25 mouse cellular contexts compared by ENCODE assay signal in the genomic region with DNA sequence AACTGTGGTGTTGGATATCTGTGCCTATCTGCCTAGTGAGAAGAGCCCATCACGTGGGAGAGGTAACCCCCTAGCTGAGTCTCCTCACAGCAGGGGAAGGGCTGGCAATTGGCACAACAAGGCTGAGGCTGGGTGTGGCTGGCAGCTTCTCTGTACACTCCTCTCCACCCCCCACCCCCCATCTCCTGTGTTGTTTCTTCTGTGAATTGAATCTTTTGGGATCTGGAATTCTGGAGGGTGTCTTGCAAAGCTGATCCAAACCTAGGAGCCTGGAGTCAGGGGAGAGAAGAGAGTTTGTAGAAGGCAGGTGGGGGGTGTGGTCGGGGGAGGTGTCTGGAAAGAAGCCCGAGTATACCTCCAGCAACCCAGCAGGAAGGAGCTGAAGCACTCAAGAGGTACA. TPM values are rescaled to one million over a fixed set of nuclear protein-coding genes. Genes with fewer than 3 reads are reported as not detected.
DNase-seq lines count a peak whose midpoint lies in the region; ATAC-seq lines count a peak whose summit lies in the region.
"Had no signal": no experiment of that assay in that cellular context is flagged by ENCODE, and none has a peak within 500 bp of the region (broad histone marks: within the 10 kb centered on the region; RNA-seq: fewer than 3 reads in every experiment).

No protein-coding gene starts in this region.

- DNase-seq in embryonic facial prominence, embryonic 14.5 days (ENCODE audit: low spot score): peak; percentile 35
- no peak for DNase-seq in embryonic facial prominence, embryonic 10.5 days (ENCODE audit: low spot score)
- no peak for DNase-seq in heart, adult 9 months (ENCODE audit: low spot score in 2 of 2)
- DNase-seq in left cerebral cortex, postnatal 14 days (ENCODE audit: low spot score in 2 of 2): no peak
- DNase-seq in hindbrain, embryonic 11.5 days (ENCODE audit: low spot score): no peak
- DNase-seq: adrenal gland, adult 2 months; B cell, adult 2 months; cerebellum, adult 11-12 months; cerebellum, adult 9-10 months; cerebellum, postnatal 25 days; gastrocnemius, adult 2 months; gastrocnemius, postnatal 25 days; heart, postnatal 14 days; kidney, adult 2 months had no signal

- H3K36me3 ChIP-seq in embryonic facial prominence, embryonic 14.5 days (ENCODE audit: control insufficient read depth, insufficient read depth, low read length): no peaks in the 10 kb centered on the region
- H3K36me3 ChIP-seq in embryonic facial prominence, embryonic 10.5 days (replicated peaks): no peaks in the 10 kb centered on the region
- H3K36me3 ChIP-seq in heart, embryonic 14.5 days (ENCODE audit: control insufficient read depth, insufficient read depth, low read length): no peaks in the 10 kb centered on the region
- no peaks in the 10 kb centered on the region for H3K36me3 ChIP-seq in stomach, embryonic 15.5 days
- no peaks in the 10 kb centered on the region for H3K36me3 ChIP-seq in hindbrain, embryonic 11.5 days (ENCODE audit: control insufficient read depth, insufficient read depth, low read length)
- H3K36me3 ChIP-seq: embryonic facial prominence, embryonic 15.5 days; forebrain, embryonic 10.5 days; heart, embryonic 15.5 days; hindbrain, embryonic 10.5 days; hindbrain, embryonic 15.5 days had no signal

- H3K4me2 ChIP-seq in embryonic facial prominence, embryonic 14.5 days (ENCODE audit: low read depth, low read length): no peak overlapping the region
- H3K4me2 ChIP-seq in heart, embryonic 14.5 days (ENCODE audit: low read length): no peak overlapping the region
- no peak overlapping the region for H3K4me2 ChIP-seq in stomach, embryonic 15.5 days
- H3K4me2 ChIP-seq in hindbrain, embryonic 11.5 days (replicated peaks; ENCODE audit: low read depth, low read length): no peak overlapping the region
- H3K4me2 ChIP-seq: embryonic facial prominence, embryonic 15.5 days; heart, embryonic 15.5 days; hindbrain, embryonic 15.5 days had no signal

- H3K4me1 ChIP-seq in embryonic facial prominence, embryonic 14.5 days (ENCODE audit: control insufficient read depth, insufficient read depth, low read length): peaks cover 20% of the 10 kb centered on the region
- H3K4me1 ChIP-seq in embryonic facial prominence, embryonic 10.5 days: peaks cover 21% of the 10 kb centered on the region
- peaks cover 15 to 27% of the 10 kb centered on the region in 2 experiments for H3K4me1 ChIP-seq in heart, embryonic 14.5 days (ENCODE audit: control insufficient read depth in 2 of 2, insufficient read depth in 2 of 2, low read length in 2 of 2)
- H3K4me1 ChIP-seq in stomach, embryonic 15.5 days: peaks cover 12% of the 10 kb centered on the region; the same call in 1 of the 2 replicates
- no peaks in the 10 kb centered on the region for H3K4me1 ChIP-seq in hindbrain, embryonic 11.5 days (replicated peaks; ENCODE audit: control insufficient read depth, insufficient read depth, low read length)
- H3K4me1 ChIP-seq: hindbrain, embryonic 15.5 days had no signal

- no peak overlapping the region for H3K4me3 ChIP-seq in embryonic facial prominence, embryonic 14.5 days (ENCODE audit: low read depth, low read length)
- no peak overlapping the region for H3K4me3 ChIP-seq in embryonic facial prominence, embryonic 10.5 days
- no peak overlapping the region for H3K4me3 ChIP-seq in heart, embryonic 14.5 days (ENCODE audit: control insufficient read depth in 1 of 2, insufficient read depth in 1 of 2, low read depth in 1 of 2, low read length in 2 of 2)
- no peak overlapping the region for H3K4me3 ChIP-seq in stomach, embryonic 15.5 days (replicated peaks)
- H3K4me3 ChIP-seq in hindbrain, embryonic 11.5 days (ENCODE audit: low read depth, low read length): no peak overlapping the region
- H3K4me3 ChIP-seq: embryonic facial prominence, embryonic 15.5 days; erythroblast, embryonic 14.5 days; forebrain, embryonic 10.5 days; gastrocnemius, adult 2 months; heart, embryonic 15.5 days; hindbrain, embryonic 10.5 days; hindbrain, embryonic 15.5 days had no signal

- no peak overlapping the region for H3K9ac ChIP-seq in embryonic facial prominence, embryonic 14.5 days (ENCODE audit: low read depth, low read length)
- H3K9ac ChIP-seq in heart, embryonic 14.5 days (ENCODE audit: low read length): peak overlapping the region; percentile 5; the same call in 1 of the 2 replicates
- no peak overlapping the region for H3K9ac ChIP-seq in stomach, embryonic 15.5 days
- H3K9ac ChIP-seq in hindbrain, embryonic 11.5 days (ENCODE audit: low read depth, low read length): no peak overlapping the region
- H3K9ac ChIP-seq: embryonic facial prominence, embryonic 15.5 days; heart, embryonic 15.5 days; hindbrain, embryonic 15.5 days had no signal

- intact Hi-C loops in left cerebral cortex, postnatal 14 days (cut with DNase I): no loop called here

- no peaks in the 10 kb centered on the region for H3K9me3 ChIP-seq in embryonic facial prominence, embryonic 14.5 days (ENCODE audit: control insufficient read depth, low read length)
- H3K9me3 ChIP-seq in embryonic facial prominence, embryonic 10.5 days: no peaks in the 10 kb centered on the region
- no peaks in the 10 kb centered on the region for H3K9me3 ChIP-seq in heart, embryonic 14.5 days (ENCODE audit: control insufficient read depth, low read length)
- H3K9me3 ChIP-seq in stomach, embryonic 15.5 days: no peaks in the 10 kb centered on the region
- no peaks in the 10 kb centered on the region for H3K9me3 ChIP-seq in hindbrain, embryonic 11.5 days (ENCODE audit: control insufficient read depth, low read length)
- H3K9me3 ChIP-seq: embryonic facial prominence, embryonic 15.5 days; forebrain, embryonic 10.5 days; heart, embryonic 15.5 days; hindbrain, embryonic 10.5 days; hindbrain, embryonic 15.5 days had no signal

- H3K27ac ChIP-seq in embryonic facial prominence, embryonic 14.5 days (replicated peaks; ENCODE audit: low read depth, low read length): no peak overlapping the region
- H3K27ac ChIP-seq in embryonic facial prominence, embryonic 10.5 days (replicated peaks): no peak overlapping the region
- no peak overlapping the region for H3K27ac ChIP-seq in heart, embryonic 14.5 days (replicated peaks in 1 of 2; ENCODE audit: control insufficient read depth in 1 of 2, insufficient read depth in 1 of 2, low read depth in 2 of 2, low read length in 2 of 2)
- peak overlapping the region; percentile 6; the same call in 1 of the 2 replicates for H3K27ac ChIP-seq in stomach, embryonic 15.5 days
- H3K27ac ChIP-seq in hindbrain, embryonic 11.5 days (ENCODE audit: low read depth, low read length): no peak overlapping the region
- H3K27ac ChIP-seq: forebrain, embryonic 10.5 days; gastrocnemius, adult 2 months; heart, embryonic 15.5 days; hindbrain, embryonic 10.5 days; hindbrain, embryonic 15.5 days had no signal

- no peak for ATAC-seq in embryonic facial prominence, embryonic 14.5 days (ENCODE audit: low read depth)
- no peak for ATAC-seq in heart, embryonic 14.5 days (ENCODE audit: insufficient number of reproducible peaks, insufficient read depth, low FRiP score, low read depth)
- no peak for ATAC-seq in stomach, embryonic 15.5 days (ENCODE audit: insufficient read depth, low FRiP score, low read depth)
- ATAC-seq in hindbrain, embryonic 11.5 days (ENCODE audit: low FRiP score): no peak
- ATAC-seq: CD4-positive, CD25-positive, alpha-beta regulatory T cell, adult 4 months; forebrain, embryonic 14.5 days; intestine, embryonic 16.5 days had no signal

- H3K27me3 ChIP-seq in embryonic facial prominence, embryonic 14.5 days (replicated peaks; ENCODE audit: control insufficient read depth, insufficient read depth, low read length): no peaks in the 10 kb centered on the region
- H3K27me3 ChIP-seq in embryonic facial prominence, embryonic 10.5 days (replicated peaks; ENCODE audit: low read depth, poor library complexity, severe bottlenecking): no peaks in the 10 kb centered on the region
- H3K27me3 ChIP-seq in heart, embryonic 14.5 days (ENCODE audit: control insufficient read depth, insufficient read depth, low read length): no peaks in the 10 kb centered on the region
- no peaks in the 10 kb centered on the region for H3K27me3 ChIP-seq in stomach, embryonic 15.5 days (replicated peaks)
- H3K27me3 ChIP-seq in hindbrain, embryonic 11.5 days (ENCODE audit: control insufficient read depth, insufficient read depth, low read length): no peaks in the 10 kb centered on the region
- H3K27me3 ChIP-seq: embryonic facial prominence, embryonic 15.5 days; heart, embryonic 15.5 days; hindbrain, embryonic 15.5 days had no signal

- WGBS in embryonic facial prominence, embryonic 14.5 days: 31% methylated on average over 3 of the region's 3 CpGs
- 30% methylated on average over 3 of the region's 3 CpGs for WGBS in embryonic facial prominence, embryonic 10.5 days
- WGBS in heart, embryonic 14.5 days: 24% methylated on average over 3 of the region's 3 CpGs
- 25% methylated on average over 3 of the region's 3 CpGs for WGBS in stomach, embryonic 15.5 days
- 22% methylated on average over 3 of the region's 3 CpGs for WGBS in hindbrain, embryonic 11.5 days

RNA-seq across cellular contexts. Expression of gene Arhgef3, which starts 26.8 kb away (rescaled TPM):
- polyA plus RNA-seq in embryonic facial prominence, embryonic 14.5 days (2014; fragmentation: Nextera tagmentation; extraction: Ambion mirVana): 14.4 and 15.3 TPM in 2 replicates
- 3.8 and 4.0 TPM in 2 replicates for polyA plus RNA-seq in embryonic facial prominence, embryonic 10.5 days (2016; fragmentation: Nextera tagmentation; extraction: Ambion mirVana)
- polyA plus RNA-seq in heart, embryonic 14.5 days (2014; fragmentation: Nextera tagmentation; extraction: Ambion mirVana): 14.7 and 15.4 TPM in 2 replicates
- 15.2 and 16.1 TPM in 2 replicates for polyA plus RNA-seq in stomach, embryonic 15.5 days (2015; fragmentation: Nextera tagmentation; extraction: Ambion mirVana)
- total RNA-seq in left cerebral cortex, postnatal 14 days (2021): 10 to 100 TPM; 50.4 to 50.5 TPM
- 3.5 and 4.4 TPM in 2 replicates for polyA plus RNA-seq in hindbrain, embryonic 11.5 days (2014; fragmentation: Nextera tagmentation; extraction: Ambion mirVana)
